In the genomic region with DNA sequence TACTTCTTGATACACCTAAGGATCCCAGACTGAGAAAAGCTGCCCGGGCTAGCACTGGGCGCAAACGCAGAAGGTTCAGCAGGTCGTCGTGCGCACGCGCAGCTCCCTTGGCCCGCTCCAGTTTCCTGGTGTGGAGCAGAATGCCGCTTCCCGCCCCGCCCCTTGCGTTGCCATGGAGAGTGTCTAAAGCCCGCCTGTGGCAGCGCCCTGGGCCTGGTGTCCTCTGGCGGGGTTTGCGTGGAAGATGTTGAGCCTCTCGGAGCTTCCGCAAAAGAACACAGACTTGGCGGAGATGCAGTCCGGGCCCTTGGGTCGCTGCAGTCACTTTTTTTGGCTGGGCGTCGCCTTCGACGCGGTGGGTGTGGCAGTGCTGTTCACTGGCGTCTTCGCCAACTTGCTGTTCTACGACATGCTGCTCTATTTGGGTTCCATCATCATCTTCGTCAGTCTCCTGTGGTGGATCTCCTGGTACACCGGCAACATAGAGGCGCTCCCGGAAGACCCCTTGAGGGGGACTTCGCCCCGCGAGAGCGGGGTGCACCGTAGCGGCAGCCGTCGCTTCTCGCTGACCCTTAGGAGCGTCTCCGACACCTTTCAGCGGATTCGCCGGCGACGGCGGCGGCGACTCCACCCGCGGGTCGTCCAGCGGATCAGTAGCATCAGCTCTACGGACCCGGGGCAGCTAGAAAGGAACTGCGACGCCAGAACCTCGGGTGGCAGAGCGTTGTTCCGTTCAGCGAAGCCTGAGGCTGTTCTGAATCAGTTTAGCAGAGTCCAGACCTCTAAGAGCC, we compare ENCODE assay signal across 1 mouse cellular context.
TF ChIP-seq lines count a peak whose summit lies in the region.

No protein-coding gene starts in this region.

TF ChIP-seq in CH12.LX, 34 proteins besides CTCF, POLR2A, EP300 and RAD21 (continued from another document):
- TF ChIP-seq UBTF (IDR thresholded peaks at IDR 0.05; ENCODE audit: low read depth, low read length) = no peak
- no peak for TF ChIP-seq ZMIZ1 (IDR thresholded peaks at IDR 0.05; ENCODE audit: low read depth, low read length)
- TF ChIP-seq USF1 (IDR thresholded peaks at IDR 0.05; ENCODE audit: low read depth, low read length) = no peak
- TF ChIP-seq MAX (IDR thresholded peaks at IDR 0.05; ENCODE audit: low read length) = peak; percentile 40; the same call in 1 of the 2 replicates
- no peak for TF ChIP-seq PAX5 (IDR thresholded peaks at IDR 0.05; ENCODE audit: low read length)
- no peak for TF ChIP-seq JUN (IDR thresholded peaks at IDR 0.05; ENCODE audit: insufficient read depth, low read depth, low read length)
- TF ChIP-seq RCOR1 (conservative IDR thresholded peaks at IDR 0.05; ENCODE audit: low read depth, low read length) = no peak
- no peak for TF ChIP-seq KAT2A (IDR thresholded peaks at IDR 0.05; ENCODE audit: insufficient replicate concordance, low read length)
- TF ChIP-seq HCFC1 (IDR thresholded peaks at IDR 0.05; ENCODE audit: low read depth, low read length) = peak; percentile 59
- peak; percentile 86; the same call in 1 of the 2 replicates for TF ChIP-seq MXI1 (IDR thresholded peaks at IDR 0.05; ENCODE audit: low read depth, low read length)
- TF ChIP-seq TBP (conservative IDR thresholded peaks at IDR 0.05; ENCODE audit: low read depth, low read length) = no peak
- TF ChIP-seq JUND (conservative IDR thresholded peaks at IDR 0.05; ENCODE audit: low read depth, low read length) = no peak
- peak; percentile 49; the same call in 1 of the 2 replicates for TF ChIP-seq TCF12 (IDR thresholded peaks at IDR 0.05; ENCODE audit: low read depth, low read length)
- peak; percentile 48 for TF ChIP-seq ZNF384 (IDR thresholded peaks at IDR 0.05; ENCODE audit: low read depth, low read length)
- TF ChIP-seq E2F4 (IDR thresholded peaks at IDR 0.05; ENCODE audit: insufficient replicate concordance, low read depth, low read length) = peak; percentile 61; the same call in 1 of the 2 replicates
- 0 out of 2 replicates have a peak, but pooled peaks have one; percentile 22 for TF ChIP-seq IRF4 (IDR thresholded peaks at IDR 0.05; ENCODE audit: low read depth, low read length)
- no peak for TF ChIP-seq USF2 (conservative IDR thresholded peaks at IDR 0.05; ENCODE audit: low read depth, low read length)
- peak; percentile 62 for TF ChIP-seq NELFE (IDR thresholded peaks at IDR 0.05; ENCODE audit: low read depth, low read length)
- TF ChIP-seq CHD2 (IDR thresholded peaks at IDR 0.05; ENCODE audit: low read length) = no peak
- no peak for TF ChIP-seq ETS1 (conservative IDR thresholded peaks at IDR 0.05; ENCODE audit: low read depth, low read length)
- TF ChIP-seq MAZ (IDR thresholded peaks at IDR 0.05; ENCODE audit: low read depth, low read length) = peak; percentile 76; the same call in 1 of the 2 replicates
- TF ChIP-seq MEF2A (IDR thresholded peaks at IDR 0.05; ENCODE audit: borderline replicate concordance, low read depth, low read length) = no peak
- no peak for TF ChIP-seq BHLHE40 (IDR thresholded peaks at IDR 0.05; ENCODE audit: low read depth, low read length)
- peak; percentile 92 for TF ChIP-seq NRF1 (IDR thresholded peaks at IDR 0.05; ENCODE audit: low read depth, low read length)
- TF ChIP-seq POLR2AphosphoS2 (IDR thresholded peaks at IDR 0.05; ENCODE audit: low read depth, low read length) = peak; percentile 72; the same call in 1 of the 2 replicates
- TF ChIP-seq SIN3A (IDR thresholded peaks at IDR 0.05; ENCODE audit: low read length) = peak; percentile 88
- TF ChIP-seq ZKSCAN1 (IDR thresholded peaks at IDR 0.05; ENCODE audit: borderline replicate concordance, low read depth, low read length) = no peak
- TF ChIP-seq GABPA (IDR thresholded peaks at IDR 0.05; ENCODE audit: insufficient replicate concordance, low read depth, low read length) = no peak
- TF ChIP-seq MAFK (IDR thresholded peaks at IDR 0.05; ENCODE audit: insufficient replicate concordance, low read length) = no peak
- TF ChIP-seq SMC3 (IDR thresholded peaks at IDR 0.05; ENCODE audit: low read depth, low read length) = no peak
- TF ChIP-seq ELF1 (IDR thresholded peaks at IDR 0.05; ENCODE audit: low read depth, low read length) = peak; percentile 95
- TF ChIP-seq CHD1 (IDR thresholded peaks at IDR 0.05; ENCODE audit: low read depth, low read length) = no peak
- TF ChIP-seq MYC (IDR thresholded peaks at IDR 0.05; ENCODE audit: low read depth, low read length) = no peak
TF ChIP-seq in CH12.LX: peak in this region for 13.
